Mouse (Mus musculus) gastrocnemius, postnatal 10 days (tissue): Measurements from ENCODE around the gene Hnrnpab. TPM values are rescaled to one million over a fixed set of nuclear protein-coding genes. Genes with fewer than 3 reads are reported as not detected.

Source experiments
- DNase-seq: peaks from one replicate; pipeline ENCODE4 v3.0.0; 2021; ENCODE audit warnings: mixed read lengths
- long read RNA-seq, 2 experiments: library from polyadenylated mRNA; stranded (forward); transcript quantifications; one replicate each; pipeline ENCODE4 v2.0.0; 2021
- total RNA-seq, 2 experiments: library from RNA; stranded (reverse); gene quantifications; 2 replicates each; pipeline ENCODE4 v1.2.3; 2021

Hnrnpab gene
- 100 to 1,000 TPM; 180 to 186 TPM for total RNA-seq
- long read RNA-seq, experiment 1, transcript Hnrnpab-203 (8 exons, 1,437 nt) = minor isoform, 23 of 129 reads
- long read RNA-seq, experiment 1, transcript Hnrnpab-201 (7 exons, 2,370 nt) = major isoform, 81 of 129 reads
- long read RNA-seq, experiment 1, partial matches to known transcripts = 11 of 129 reads
- long read RNA-seq, experiment 1, other reads (novel, unspliced or antisense) = 13 of 129 reads
- long read RNA-seq, experiment 2, transcript Hnrnpab-203 (8 exons, 1,437 nt) = minor isoform, 19 of 102 reads
- long read RNA-seq, experiment 2, transcript Hnrnpab-201 (7 exons, 2,370 nt) = major isoform, 68 of 102 reads
- long read RNA-seq, experiment 2, partial matches to known transcripts = 11 of 102 reads
- long read RNA-seq, experiment 2, other reads (novel, unspliced or antisense) = 4 of 102 reads

GRCm38 (mm10) chr11:51606447-51607095 lies at the start of gene Hnrnpab:
Hnrnpab (minus strand) TSS chr11:51606847.
- peak; percentile 92 for DNase-seq

DNA sequence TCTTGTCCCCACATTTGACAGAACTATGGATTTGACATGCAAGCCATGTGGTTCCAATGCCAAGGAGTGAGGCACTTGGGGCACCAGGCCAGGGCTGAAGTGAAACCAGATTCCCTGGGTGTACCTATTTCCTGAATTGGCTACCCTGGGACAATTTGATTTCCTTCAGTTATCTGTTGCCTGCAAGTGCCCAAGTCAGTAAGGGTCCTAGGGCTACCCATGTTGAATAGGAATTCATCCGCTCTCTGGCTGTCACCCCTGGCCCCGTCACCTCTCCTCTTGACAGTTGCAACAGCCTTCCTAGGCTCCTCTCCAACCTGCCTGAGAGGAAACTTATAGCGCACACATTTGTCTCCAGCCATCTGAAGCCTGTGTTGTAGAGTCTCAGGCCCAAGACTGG lies 48.2 kb upstream of the Hnrnpab start:
- DNase-seq = no peak

DNA sequence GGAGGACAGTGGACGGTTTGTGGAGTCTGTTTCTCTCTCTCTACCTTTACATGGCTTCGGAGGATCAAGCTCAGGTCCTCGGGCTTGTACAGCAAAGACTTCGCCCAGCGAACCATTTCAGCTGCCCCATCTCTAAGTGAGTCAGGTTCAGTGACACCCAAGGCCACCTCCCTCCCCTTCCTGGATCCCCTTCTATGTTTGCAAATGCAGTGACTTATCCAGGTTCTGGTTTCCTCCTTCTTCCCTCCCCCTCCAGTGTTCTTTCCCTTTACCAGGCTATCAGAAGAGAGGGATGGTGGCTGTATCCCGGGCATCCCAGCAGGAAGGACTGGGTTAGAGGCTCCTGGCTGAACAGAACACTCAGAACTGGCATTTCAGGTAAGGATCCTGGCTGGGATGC lies 47.1 kb upstream of the Hnrnpab start:
- DNase-seq = no peak

DNA sequence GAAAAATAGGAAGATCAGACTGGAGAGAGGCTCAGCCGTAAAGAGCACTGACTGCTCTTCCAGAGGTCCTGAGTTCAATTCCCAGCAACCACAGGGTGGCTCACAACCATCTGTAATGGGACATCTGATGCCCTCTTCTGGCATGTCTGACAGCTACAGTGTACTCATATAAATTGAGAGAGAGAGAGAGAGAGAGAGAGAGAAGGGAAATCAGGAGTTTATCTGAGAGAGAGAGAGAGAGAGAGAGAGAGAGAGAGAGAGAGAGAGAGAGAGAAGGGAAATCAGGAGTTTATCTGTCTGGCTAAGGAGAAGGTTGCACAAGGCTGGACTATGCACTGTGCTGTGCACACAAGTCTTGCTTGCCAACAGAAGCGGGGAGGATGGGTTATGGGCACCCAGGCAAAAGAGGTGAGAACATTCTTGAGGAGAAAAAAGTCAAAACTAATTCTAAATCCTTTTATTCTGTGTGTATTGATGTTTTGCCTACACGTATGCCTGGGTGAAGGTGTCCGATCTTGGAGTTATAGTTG lies 46.3 kb upstream of the Hnrnpab start:
- DNase-seq = no peak

- peak; percentile 72 for DNase-seq
These were observed 44.3 kb upstream of the Hnrnpab start, which contains the start of the genes N4bp3 and D930048N14Rik for GRCm38 (mm10) chr11:51650691-51651515. N4bp3 (minus strand) TSS chr11:51650842. D930048N14Rik (plus strand) TSS chr11:51650954.

DNA sequence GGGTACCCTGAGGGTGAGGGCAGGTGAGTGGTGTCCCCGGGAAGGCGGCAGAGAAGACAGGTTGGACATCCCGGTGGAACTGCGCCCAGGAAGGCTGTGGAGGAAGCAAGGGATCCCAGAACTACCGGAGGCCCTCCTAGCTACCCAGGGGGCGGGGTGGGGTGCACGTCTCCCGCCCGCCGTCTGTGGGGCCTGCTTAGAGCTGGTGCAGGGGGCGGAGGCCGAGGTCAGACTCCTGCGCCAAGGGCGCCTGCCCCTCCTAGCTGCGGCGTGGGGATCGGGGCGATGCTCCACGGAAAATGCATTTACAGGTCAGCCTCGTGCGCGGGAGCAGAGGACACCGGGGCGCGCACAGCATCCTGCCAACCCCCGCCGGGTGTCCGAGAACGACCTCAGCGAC lies 43.6 kb upstream of the Hnrnpab start:
- DNase-seq = peak; percentile 39

GRCm38 (mm10) chr11:51649889-51650199 lies 43.2 kb upstream of the Hnrnpab start:
- DNase-seq = no peak

- DNase-seq = no peak
These were observed 42.7 kb upstream of the Hnrnpab start for GRCm38 (mm10) chr11:51649111-51649888.

- peak; percentile 37 for DNase-seq
These were observed 41.9 kb upstream of the Hnrnpab start for GRCm38 (mm10) chr11:51648566-51648965.

DNA sequence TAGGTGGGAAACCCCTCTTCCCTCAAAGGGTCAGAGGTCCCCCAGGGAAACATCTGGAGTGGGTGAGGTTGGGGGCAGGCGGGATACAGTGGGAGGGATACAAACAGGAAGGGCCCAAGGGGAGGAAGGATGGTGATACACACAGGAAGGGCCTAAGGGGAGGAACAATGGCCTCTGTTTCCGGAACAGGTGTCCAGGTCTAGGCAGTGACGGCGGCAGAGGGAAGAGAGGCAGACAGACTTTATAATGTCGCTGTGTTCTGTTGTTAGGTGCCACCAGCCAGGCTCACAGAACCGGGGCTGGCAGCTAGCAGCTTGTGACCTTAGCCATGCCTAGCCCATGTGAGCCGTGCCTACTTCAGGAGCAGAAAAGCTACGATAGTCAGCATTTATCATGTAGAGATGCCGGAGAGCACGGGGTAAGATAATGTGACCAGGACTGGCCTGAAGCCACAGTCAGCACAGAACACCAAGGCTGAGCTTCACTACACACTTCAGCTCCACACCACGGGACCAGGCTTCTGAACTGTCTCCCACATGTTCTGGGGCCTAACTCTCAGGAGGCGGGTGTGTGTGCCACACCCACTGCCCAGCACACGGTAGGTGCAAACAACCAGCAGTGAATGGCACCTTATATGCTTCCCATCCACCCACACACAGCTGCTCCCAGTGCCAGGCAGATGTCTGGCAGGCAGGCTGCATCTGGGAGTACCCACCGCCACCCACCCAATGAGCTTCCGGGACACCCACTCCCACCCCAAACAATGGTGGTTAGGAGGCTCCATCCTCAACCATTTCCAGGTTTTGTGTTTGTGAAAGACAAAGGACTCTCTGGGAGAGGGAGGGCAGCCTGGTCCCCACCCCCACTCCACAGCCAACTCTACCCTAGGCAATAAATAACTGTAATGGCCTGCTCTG lies 40.4 kb upstream of the Hnrnpab start:
- DNase-seq = no peak

- DNase-seq = no peak
These were observed 39.6 kb upstream of the Hnrnpab start for GRCm38 (mm10) chr11:51646245-51646644.

GRCm38 (mm10) chr11:51645293-51645692 lies 38.6 kb upstream of the Hnrnpab start:
- DNase-seq = peak; percentile 35

GRCm38 (mm10) chr11:51644217-51644616 lies 37.6 kb upstream of the Hnrnpab start:
- DNase-seq = no peak

DNA sequence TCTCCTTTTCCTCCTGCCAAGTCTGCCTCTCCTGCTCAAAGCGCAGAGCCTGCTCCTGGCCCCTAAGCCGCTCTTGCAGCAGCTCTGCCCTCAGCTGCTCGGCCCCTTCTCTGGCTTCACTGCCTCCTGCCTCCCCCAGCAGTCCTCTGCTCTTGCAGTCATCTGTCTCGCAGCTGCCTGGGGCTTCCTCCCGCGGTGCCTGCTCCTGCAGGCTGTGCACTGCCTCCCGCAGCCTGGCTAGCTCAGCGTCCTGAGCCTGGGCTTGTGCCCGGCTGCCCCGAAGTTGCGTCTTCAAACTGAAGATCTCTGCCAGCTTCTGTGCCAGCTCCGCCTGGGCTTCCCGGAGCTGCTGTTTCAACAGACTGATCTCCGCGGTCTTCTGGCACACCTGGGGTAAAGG lies 37.1 kb upstream of the Hnrnpab start:
- DNase-seq = peak; percentile 36

- DNase-seq = no peak
These were observed 36.6 kb upstream of the Hnrnpab start for GRCm38 (mm10) chr11:51643202-51643601.

GRCm38 (mm10) chr11:51640748-51641147 lies 34.1 kb upstream of the Hnrnpab start:
- no peak for DNase-seq

DNA sequence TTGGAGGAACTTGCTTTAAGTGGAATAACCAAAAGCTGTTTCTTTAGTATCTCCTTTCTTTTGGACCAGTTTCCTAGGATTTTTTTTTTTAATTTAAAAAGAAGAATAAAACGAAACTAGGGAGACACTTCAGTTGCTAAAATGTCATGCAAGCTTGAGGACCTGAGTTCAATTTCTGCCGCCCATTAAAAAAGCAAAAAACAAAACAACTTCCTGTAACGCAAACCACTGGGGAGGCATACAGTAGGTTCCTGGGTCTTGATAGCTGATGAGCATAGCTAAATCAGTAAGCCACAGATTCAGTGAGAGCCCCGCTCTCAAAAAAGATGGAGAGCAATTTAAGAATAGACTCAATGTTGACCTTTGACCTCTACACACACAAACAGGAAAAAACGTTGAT lies 31.9 kb upstream of the Hnrnpab start:
- DNase-seq = no peak

DNA sequence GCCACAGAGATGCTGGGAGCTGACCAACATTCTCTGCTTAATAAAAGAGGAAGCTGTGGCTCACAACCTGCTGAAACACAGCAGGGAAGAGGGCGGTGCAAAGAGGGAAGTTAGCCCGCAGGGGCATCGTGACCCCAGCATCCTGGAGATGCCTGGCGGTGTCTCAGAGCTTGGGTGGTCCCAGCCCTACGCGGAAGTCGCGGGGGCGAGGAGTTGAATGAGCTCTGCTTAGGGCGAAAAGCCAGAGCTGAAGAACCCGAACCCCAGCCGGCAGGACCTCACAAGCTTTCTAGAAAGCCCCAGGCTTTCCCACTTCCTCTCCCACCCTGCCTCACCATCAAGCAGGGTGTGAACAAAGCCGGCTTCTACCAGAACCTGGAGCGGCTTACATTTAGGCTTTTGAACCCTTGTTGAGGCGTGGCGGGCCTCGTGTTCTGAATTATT lies 31.3 kb upstream of the Hnrnpab start:
- no peak for DNase-seq

DNA sequence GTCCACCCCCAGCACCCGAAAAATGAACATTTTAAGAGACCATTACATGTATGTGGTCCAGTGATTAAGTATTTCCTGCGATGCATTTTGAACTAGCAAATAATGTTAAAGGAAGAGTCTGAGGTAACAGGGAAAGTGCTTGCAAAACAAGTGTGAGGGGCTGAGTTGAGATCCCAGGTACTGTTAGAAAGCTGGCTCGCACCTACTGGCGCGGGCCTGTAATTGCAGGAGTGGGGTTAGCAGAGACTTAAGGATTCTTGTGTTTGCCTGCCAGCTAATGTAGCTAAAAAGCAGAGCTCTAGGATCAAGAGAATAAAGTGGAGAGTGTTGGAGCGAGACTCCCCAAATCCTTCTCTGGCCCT lies 29.7 kb upstream of the Hnrnpab start:
- peak; percentile 42 for DNase-seq

DNA sequence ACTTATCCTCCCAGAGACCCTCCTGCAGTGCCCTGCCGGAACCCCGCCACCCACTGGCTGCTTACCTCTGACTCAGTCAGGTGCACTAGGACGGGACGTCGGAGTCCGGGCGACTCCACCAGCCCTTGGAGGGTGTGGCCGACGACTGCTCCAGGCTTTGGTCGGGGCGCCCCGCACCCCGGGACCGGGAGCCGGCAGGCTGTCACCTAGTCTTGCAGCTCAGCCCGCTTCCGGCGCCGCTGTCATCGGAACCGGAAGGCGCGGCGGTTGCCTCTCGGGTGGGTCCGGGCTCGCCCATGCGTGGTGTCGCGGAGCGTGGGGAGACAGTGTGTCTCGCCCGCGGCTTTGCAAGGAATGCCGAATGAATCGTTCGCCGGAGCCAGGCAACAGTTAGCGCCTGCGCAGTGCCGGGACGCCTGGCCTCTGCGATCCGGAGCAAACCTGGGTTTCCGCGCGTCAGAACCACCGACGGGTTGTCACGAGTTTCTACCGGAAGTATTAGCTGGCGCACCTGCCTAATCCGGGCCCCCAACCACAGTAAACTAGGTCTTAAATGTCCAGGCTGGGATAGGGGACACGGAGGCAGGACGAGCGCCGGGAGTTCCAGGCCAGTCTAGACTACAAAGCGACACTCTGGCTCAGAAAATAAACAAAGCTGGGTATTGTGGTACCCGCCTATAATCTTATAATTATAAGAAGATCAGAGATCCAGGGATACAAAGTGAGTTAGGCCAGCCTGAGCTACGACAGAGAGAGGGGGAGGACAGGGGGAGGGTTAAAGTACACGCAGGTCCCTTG lies 29.1 kb upstream of the Hnrnpab start, which contains the start of gene Rmnd5b:
Gene Rmnd5b (minus strand): TSS at position 372 of the 798 bp plus-strand sequence.
- peak; percentile 89 for DNase-seq
